Mouse (Mus musculus) lung, postnatal 0 days (tissue): Measurements from ENCODE around the gene Gm21983.

Source experiments
- CTCF ChIP-seq: IDR thresholded peaks from 2 replicates; pipeline ENCODE4 v1.5.1; 2016; ENCODE audit warnings: antibody characterized with exemption, mild to moderate bottlenecking
- EP300 ChIP-seq: IDR thresholded peaks from 2 replicates; pipeline ENCODE4 v1.6.1; 2016; ENCODE audit warnings: antibody characterized with exemption, mild to moderate bottlenecking, control low read depth

DNA sequence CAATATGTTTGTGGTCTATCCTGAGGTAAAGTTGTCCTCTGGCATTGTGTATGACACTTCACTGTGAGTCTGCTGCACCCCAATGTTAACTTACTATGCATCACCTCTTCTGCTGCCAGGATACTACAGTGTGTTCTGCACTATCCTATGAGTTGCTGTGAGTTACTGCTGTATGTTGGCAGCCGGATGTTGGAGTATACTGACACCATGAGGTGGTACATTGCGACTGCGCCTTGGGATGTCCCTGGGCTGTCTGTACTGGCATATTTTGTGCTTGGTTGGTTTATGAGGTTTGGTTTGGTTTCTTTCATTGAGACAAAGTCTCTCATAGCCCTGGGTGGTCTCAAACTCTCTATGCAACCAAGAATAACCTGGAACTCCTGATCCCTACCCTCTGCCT, 52.7 kb downstream of the Gm21983 start:
- TF ChIP-seq CTCF (peak; percentile 85), EP300 (no peak)
